Mouse (Mus musculus) right cerebral cortex, adult 18-20 months (tissue): Measurements from ENCODE around the gene Clps.
A peak's percentile ranks its signal among the peaks of the same experiment; 100 is the strongest.

ENCODE experiments used
- DNase-seq: peaks from one replicate; pipeline ENCODE4 v3.0.0; 2022; ENCODE audit warnings: mixed read lengths

Clps gene

DNA sequence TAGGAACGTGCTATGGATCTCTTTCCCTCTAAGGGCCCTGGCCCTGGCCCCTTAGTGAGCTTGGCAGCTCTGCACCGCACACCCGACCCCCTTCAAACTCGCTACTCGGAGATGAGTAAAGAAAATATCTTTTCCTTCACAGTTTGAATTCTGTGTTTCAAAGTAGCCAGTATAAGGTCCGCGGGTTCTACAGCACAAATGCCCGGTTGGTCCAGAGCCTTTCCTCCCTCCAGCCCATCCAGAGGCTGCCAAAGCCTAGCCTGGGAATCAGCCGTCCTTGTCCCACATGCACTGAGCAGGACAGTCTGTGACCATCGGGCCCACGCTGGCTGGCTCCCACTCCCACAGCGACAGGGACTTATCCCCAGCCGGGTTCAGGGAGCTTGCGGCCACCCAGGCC, 11.5 kb downstream of the Clps start, which contains the start of gene Clpsl2:
TSS of gene Clpsl2 (plus strand) at position 301 of the 400 bp plus-strand sequence.
- DNase-seq = no peak

DNA sequence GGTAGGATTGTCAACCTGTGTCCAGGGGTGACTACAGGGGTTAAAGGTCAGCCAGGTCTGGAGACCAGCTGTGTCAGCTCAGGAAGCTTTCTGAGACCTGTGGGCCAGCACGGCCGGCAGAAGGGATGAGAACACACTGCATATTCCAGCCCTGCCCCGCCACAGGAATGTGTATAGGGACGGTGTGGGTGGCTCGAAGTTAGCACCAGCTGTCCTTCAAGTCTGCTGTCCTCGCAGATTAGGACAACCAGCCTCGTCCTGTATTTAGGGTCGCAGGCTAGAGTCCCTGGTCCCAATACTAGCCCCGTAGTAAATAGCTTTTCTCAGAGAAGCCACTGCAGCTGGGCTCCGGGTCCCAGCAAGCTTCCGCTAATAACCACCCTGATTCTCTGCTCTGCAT, 12.0 kb downstream of the Clps start:
- no peak for DNase-seq

DNA sequence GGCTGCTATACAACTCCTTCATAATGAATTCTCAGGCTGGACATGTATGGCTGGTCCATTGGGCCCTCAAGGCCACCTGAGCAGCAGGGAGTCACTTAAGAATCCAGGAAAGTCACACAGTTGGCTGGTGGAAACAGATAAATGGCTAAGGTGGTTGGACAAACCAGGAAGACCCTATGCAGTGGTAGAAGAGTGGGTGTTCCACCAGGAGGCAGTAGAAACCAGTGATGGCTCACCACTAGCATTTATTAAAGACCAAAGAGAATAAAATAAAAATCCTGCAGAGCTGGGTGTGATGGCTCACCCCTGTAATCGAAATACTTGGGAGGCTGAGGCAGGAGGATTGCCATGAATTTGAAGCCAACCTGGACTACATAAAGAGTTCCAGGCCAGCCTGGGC, 13.6 kb downstream of the Clps start:
- DNase-seq = no peak

DNA sequence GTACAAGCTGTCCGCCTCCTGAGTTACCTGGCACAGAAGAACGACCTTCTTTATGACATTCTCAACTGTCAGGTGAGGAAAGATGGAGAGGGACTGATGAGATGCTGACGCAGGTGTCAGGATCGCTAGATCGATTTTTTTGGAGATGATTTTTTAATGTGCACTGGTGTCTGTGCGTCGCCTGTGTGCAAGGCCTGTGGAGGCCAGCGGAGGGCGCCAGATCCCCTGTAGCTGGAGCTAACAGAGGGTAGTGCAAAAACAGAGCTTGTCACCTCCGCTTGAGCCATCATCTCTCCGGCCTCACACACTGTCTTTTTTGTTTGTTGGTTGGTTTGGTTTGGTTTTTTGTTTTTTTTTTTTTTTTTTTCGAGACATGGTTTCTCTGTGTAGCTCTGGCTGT, 22.7 kb downstream of the Clps start:
- no peak for DNase-seq

DNA sequence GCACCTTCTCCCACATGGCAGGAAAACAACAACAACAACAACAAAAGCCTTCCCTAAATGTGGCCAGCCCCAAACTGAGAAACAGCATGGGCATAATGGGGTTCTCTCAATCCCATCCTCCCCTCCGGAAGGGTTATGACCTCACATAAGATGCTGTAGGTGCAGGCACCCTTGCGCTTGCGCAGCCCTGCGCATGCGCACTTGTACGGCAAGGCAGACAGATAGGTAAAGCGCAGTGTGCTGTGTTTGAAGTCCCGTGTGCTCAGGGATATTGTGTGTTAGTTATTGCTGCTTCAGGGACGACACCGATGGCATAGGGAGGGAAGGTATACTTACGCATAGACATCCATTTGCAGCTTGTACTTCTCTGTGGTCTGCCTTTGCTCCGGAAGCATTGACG, 27.2 kb downstream of the Clps start:
- no peak for DNase-seq

DNA sequence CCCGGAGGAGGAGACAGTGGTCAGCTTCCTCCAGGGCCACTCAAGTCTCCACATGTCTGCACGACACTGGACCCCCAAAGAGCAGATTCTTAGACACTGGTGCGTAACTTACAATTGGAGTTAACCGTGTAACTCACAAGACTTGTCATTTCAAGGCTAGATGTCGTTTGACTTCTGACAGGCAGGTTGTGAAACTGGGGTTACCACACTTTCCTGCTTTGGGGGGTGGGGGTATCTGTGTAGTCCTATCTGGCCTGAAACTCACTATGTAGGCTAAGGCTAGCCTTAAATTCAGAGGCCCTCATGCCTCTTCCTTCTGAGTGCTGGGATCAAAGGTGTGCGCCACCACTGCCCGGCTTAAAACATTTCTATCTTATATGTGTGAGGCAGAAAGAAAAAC, 28.0 kb downstream of the Clps start:
- DNase-seq = no peak

DNA sequence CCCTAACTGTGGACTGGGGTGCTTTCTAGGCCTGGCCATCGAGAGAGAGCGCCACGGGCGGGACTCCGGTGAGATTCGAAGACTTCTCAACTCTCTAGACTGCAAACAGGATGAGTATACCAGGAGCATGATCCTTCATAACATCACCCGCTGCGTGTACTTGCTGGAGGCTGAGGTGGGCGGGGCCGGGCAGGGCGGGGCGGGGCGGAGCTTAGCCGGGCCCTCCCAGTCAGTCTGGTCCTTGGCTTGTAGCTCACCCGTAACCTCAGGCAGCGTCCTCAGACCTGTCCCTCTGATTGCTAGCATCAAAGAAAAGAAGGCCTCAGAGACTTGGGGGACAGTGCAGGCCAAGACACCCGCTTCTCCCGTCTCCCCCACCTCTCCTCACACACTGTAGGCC, 28.6 kb downstream of the Clps start:
- DNase-seq = no peak

DNA sequence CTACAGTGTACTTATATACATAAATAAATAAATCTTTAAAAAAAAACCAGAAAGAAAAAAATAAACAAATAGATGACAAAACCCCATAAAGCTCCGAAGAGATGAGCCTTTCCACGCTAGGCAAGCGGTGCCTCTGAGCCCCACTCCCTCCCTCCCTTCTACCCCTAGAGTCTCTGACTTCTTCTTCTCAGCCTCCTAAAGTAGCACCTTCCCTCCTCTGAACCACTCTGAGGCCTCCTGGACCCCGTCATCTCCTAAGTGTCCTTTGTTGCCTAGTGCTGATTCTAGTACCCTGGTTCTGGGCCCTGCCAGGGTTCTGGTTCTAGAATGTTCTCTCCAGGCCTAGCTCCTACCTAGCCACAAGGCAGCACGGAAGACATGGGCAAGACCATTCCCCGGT, 30.1 kb downstream of the Clps start, which contains the start of gene Armc12:
TSS of gene Armc12 (plus strand) at position 301 of the 400 bp plus-strand sequence.
- no peak for DNase-seq

DNA sequence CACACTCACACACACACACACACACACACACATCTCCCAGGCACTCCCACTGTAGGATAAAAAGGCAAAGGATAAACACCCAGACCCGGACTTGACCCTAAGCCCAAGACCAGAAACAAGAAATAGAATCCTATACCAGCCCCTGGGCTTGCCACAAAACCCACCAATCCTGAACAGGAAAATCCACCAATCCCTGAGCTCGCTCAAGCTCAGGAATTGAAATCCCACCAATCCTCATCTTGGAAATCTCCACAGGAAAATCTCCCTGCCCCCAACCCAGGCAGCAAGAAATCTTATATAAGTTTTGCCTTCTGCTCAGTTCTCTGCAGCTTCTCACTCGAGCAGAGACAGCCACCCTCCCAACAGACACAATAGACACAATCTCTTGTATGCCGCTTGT, 31.4 kb downstream of the Clps start:
- no peak for DNase-seq

DNA sequence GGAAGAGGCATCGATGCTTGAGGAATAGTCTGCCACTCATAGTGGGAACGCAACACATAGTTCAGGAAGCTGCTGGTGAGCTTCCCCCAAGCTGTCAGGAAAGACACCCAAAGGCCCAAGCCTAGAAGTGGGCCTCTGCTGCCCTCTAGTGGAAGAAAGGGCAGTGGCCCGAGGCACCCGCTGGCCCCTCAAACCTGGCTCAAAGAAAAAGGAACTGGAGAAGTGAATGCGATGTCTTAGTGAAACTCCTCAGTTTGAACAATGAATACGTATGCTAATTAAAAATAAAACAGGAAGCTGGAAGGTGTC, 32.6 kb downstream of the Clps start:
- DNase-seq = peak; percentile 86

DNA sequence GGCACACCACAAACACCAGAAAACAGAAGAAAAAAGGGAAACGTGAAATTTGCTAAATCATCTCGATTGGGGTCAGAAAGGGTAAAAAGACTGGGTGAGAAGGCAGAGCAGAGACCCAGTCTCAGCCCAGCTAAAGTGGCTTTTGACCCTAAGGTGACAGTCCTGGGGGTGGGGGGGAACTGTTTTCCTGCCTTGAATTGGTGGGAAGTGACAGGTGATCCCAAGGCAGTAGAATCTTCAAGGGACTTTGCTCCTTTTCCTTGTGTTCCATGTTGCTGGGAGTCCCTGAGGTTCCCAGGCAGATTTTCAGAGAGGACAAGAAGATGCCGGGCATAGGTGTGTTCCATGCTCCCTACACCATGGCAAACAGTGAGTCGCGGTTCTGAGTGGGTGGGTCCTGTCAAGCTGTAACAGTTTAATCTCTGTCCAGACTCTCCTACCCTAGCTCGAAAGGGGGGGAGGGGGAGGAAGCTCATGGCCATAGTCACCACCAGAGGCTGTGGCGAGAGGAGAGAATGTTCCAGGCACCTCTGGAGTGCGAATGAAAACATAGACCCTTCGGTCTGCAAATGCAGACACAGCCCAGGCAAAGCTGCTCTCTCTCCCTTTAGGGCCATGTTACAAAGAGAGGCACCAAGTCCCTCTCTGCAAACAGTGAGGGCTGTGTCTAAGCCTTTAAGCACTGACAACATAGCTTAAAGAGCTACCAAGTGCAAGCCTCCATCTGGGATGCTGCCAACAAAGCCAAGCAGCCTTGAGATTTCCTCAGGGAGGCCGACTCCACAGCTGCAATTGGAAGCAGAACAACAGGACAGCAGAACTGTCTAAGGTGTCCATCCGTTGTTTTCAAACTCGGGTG, 33.2 kb downstream of the Clps start:
- no peak for DNase-seq

DNA sequence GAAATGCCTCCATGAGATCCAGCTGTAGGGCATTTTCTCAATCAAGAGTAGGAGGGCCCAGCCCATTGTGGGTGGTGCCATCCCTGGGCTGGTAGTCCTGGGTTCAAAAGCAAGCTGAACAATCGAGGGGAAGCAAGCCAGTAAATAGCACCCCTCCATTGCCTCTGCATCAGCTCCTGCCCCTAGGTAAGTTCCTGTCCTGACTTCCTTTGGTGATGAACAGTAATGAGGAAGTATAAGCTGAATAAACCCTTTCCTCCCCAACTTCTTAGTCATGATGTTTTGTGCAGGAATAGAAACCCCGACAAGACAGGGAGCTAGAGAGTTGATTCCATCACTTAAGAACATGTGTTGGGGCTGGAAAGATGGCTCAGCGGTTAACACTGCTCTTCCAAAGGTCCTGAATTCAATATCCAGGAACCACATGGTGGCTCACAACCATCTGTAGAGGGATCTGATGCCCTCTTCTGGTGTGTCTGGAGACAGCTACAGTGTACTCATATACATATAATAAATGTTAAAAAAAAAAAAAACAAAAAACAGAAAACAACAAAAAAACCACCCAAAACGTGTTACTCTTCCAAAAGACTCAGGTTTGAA, 35.6 kb downstream of the Clps start:
- DNase-seq = no peak

DNA sequence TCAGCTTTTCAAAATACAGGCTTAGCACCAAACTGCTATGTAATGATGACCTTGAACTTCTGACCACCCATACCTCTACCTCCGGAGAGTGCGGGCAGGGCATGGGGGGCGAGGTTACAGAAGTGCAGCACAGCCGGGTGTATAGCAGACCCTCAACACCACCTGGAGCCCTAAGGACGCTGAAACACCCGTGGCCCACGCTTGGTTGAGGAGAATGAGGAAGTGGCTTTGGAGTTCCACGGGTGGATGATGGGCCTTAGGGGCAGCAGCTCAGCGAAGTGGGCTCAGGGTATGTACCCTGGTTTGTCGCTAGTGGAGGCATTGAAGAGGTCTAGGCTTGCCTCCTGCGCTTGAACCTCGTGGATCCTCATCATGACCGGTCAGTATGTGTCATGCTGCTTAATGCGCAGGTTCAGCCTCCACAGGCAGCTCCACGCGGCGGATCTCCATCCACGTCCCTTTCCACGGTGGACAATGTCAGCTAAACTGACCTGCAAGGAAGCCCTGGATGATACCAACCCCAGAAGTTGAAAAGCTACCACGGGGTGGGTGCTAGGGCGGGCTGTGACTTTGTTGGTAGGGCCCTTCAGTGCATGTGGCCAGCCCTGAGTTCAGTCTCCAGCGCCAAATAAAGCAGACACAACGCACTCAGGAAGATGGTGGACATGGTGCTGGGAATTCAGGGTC, 36.4 kb downstream of the Clps start:
- no peak for DNase-seq

DNA sequence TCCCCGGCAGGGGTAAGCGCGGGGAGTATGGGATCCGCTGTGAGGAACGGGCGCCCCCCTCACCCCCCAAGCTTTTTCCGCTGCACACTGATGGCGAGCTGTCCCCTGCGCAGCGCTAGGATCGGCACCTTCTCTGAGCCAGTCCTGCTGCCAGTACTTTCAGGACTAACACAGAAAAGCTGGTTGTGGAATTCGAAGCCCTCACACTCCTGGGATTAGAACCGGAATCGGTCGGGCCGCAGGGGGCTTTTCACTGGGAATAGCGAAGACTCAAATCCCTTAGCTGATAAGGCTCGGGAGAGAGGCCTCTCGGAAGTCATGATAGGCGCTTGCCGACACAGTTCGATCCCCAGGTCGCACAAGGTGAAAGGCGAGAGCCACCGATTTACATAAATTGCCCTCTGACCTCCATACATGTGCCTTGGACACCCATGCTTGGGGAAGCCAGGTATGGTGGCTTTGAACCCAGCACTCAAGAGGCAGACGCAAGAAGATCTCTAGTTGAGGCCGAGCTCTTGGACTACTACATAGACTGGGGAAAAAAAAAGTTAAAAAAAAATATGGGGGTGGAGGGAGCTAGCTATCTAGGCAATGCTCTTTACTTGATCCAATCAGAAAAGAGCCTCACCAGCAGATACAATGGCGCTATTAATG, 37.1 kb downstream of the Clps start:
- DNase-seq = no peak

DNA sequence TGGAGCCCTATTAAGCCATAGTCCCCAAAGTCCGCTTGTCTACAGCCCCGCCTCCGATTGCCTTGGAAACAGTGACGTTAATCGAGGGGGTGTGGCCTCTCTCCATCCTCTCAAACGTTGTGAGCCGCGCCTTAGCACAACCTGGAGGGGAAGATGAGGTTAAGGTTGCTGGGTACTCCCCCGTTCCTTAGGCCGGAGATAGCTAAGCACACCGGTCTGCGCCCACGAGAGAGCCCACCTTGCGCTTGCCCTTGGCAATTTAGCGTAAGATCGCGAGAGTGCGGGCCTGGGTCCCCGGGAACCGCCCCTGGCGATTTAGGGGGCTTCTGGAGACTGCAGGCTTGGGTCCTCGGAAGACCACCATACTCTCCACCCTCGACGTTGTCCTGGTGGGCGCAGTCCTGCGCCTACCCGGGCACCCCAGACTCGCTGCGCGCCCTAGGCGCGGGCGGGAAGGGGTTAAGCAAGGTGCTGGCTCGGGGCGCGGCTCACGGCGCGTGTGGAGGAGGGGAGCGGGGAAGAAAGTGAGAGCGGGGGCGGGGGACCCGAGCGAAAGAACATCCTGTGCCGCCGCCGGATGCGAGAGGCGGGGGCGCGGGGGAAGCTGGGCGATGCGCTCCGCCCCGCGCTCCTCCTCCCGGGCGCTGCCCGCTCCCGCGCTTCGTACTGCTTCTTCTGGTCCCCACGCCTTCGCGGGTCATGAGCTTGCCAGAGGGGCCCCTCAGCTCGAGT, 37.8 kb downstream of the Clps start:
- DNase-seq = peak; percentile 97

DNA sequence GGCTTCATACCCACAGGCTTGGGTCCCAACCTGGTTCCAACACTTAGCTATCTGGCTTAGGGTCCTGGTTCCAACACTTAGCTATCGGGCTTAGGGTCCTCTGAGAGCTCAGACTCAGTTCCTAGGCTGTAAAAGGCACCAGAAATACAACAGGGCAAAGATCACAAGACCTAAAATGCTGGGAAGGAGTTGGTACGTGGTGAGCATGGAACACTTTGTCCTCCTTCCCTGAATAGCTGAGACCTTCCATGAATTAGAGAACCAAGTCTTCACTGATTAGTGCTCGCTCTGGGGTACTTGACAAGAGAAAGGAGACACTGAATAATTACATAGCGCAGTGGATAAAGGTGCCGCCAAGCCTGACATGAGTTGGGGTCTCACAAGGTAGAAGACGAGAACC, 38.6 kb downstream of the Clps start:
- DNase-seq = no peak

DNA sequence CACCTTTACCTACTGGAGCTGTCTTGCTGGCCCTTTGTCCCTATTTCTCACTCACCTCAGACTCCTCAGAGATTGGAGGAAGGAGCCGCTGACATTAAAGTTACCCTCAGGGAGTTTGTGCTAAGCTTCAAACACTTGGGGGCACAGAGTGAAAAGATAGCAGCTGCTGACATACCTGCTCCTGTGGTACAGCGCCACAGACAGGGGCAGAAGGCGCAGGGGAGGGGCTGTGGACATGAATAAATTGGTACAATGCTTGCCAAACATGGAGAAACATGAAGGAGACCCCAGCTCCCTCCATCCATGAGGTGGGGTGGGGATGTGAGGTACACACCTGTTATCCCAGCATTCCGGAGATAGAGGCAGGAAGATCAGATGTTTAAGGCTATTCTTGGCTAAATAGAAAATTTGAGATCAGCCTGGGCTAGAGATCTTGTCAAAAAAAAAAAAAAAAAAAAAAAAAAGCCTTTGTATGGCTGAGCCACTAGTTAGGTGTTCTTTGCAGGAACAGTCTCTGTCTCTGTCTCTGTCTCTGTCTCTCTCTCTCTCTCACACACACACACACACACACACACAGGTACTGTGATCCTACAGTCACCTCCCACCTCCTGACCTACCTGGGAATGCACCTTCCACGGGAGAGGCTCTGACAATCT, 39.4 kb downstream of the Clps start:
- no peak for DNase-seq

DNA sequence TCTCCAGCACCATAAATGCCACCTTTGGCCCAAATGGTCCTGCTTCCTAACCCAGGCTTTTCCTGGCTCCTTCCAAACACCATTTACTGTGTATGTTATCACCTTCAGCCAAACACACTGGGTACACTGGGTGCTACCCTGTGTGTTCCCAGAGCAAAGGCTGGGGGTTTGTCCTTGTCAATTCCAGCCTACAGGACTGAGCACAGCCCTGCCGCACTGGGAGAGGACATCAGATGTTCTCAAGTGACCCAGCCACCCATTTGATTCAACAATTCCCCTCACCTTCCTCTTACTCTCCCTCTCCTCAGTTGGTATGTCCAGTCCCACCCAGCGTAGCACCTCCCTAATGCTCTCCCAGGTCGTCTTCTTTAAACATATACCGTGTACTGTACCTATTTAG, 40.0 kb downstream of the Clps start:
- no peak for DNase-seq

DNA sequence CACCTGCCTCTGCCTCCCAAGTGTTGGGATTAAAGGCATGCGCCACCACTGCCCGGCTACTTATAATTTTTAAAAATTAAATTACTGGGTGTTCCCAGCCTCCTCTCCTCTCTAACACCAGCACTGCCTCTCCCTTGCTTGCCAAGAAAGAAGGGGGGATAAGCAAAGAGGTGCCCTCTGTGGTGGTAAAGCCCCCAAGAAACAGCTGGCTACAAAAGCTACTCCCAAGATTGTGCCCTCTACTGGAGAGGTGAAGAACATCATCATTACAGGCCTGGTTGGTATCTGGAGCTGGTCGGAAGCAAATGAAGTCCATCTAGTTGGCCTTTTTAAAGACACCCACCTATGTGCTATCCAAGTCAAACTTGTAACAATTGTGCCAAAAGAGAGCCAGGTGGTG, 40.7 kb downstream of the Clps start:
- DNase-seq = no peak

DNA sequence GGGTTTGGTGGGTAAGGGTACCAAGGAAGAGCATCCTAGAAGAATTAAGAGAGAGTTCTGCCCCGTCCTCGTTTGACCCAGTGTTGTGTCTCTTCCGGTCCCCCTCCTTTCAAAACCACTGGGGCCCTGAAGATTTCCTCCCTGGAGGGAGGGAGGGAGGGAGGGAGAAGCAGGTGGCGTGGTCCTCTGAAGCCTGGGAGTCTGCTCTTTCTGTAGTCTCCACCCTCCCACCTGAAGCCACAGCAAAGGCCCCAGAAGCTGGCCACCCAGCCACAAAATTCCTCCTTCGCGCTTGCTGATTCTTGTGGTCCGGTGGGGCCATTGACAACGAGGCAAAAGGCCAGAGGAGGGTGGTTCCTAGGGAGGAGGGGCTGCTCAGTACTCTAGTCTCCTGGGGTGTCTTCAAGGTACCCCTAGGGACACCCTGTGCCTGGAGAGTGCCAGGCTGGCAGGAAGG, 41.9 kb downstream of the Clps start:
- no peak for DNase-seq

DNA sequence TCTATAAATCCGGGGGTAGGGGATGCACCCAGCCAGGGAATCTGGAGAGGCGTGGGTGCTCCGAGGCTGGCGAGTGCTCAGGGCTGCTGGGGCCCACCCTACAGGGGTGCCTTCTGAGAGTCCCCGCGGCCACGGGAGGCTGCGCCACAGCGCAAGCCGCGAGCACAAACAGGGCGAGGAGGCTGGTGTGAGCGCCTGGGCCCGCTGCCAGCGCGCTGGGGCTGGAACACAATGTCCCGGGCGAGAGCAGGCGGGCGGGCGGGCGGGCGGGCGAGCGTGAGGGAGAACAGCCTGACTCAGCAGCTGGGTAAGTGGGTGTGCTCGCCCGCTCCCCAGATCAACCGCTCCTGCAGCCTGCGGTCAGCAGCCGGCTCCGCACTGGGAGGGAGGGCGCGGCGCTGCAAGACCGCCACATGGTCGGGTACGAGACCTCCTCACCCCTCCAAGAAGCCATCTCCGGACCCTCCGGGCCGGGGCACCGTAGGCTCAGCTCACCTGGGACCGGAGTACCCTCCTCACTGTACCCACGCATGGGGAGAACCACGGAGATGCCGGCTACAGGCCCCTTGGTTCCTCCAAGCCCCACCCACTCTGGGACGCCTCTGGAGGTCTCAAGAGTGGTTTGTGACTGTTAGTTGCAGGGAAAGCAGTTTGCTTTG, 42.5 kb downstream of the Clps start:
- DNase-seq = peak; percentile 94
